Mouse (Mus musculus): ENCODE results near the gene Wfdc6b. TPM values are rescaled to one million over a fixed set of nuclear protein-coding genes. Genes with fewer than 3 reads are reported as not detected.
"Not testable (repeated sequence)": the region's sequence is repeated elsewhere in the genome, so short reads cannot be mapped to it uniquely, and the experiment has no call there.

Wfdc6b gene
- not detected in 2 replicates for polyA plus RNA-seq (2012; rRNA removed)

GRCm38 (mm10) chr2:164613471-164613870, at the start of gene Wfdc6b, which contains the start of gene Wfdc8:
Gene Wfdc6b, plus strand, starts transcription at chr2:164613522.
Gene Wfdc8, minus strand, starts transcription at chr2:164613626.
- not testable (repeated sequence) for H3K36me3 ChIP-seq (ENCODE audit: control insufficient read depth, insufficient read depth, low read length); H3K27me3 ChIP-seq (ENCODE audit: control insufficient read depth, insufficient read depth, low read length); H3K4me3 ChIP-seq (ENCODE audit: control insufficient read depth, insufficient read depth, low read length); H3K4me1 ChIP-seq (replicated peaks; ENCODE audit: control insufficient read depth, insufficient read depth, low read length); H3K27ac ChIP-seq (ENCODE audit: control insufficient read depth, insufficient read depth, low read length); DNase-seq
- WGBS: 72% methylated on average over 8 of the region's 8 CpGs

GRCm38 (mm10) chr2:164564346-164564745, 49.0 kb upstream of the Wfdc6b start:
- DNase-seq: no peak
- no peak overlapping the region for H3K4me3 ChIP-seq (ENCODE audit: control insufficient read depth, insufficient read depth, low read length)

GRCm38 (mm10) chr2:164566997-164567396, 46.3 kb upstream of the Wfdc6b start:
- H3K4me3 ChIP-seq (ENCODE audit: control insufficient read depth, insufficient read depth, low read length): no peak overlapping the region
- no peaks in the 10 kb centered on the region; the same call in 1 of the 2 replicates for H3K27me3 ChIP-seq (ENCODE audit: control insufficient read depth, insufficient read depth, low read length)
- H3K27ac ChIP-seq (ENCODE audit: control insufficient read depth, insufficient read depth, low read length): no peak overlapping the region
- peaks cover 6% of the 10 kb centered on the region for H3K4me1 ChIP-seq (replicated peaks; ENCODE audit: control insufficient read depth, insufficient read depth, low read length)
- no peak for TF ChIP-seq CTCF (IDR thresholded peaks at IDR 0.05; ENCODE audit: borderline replicate concordance, control insufficient read depth, extremely low read depth, insufficient read depth, low read length, poor library complexity)
- TF ChIP-seq POLR2A (IDR thresholded peaks at IDR 0.05; ENCODE audit: control insufficient read depth, extremely low read depth, insufficient read depth, low read length, poor library complexity): no peak
- no peak for DNase-seq
- 90% methylated on average over 2 of the region's 2 CpGs for WGBS
- no peaks in the 10 kb centered on the region for H3K36me3 ChIP-seq (ENCODE audit: control insufficient read depth, insufficient read depth, low read length)

More at GRCm38 (mm10) chr2:164564346-164564745, 49.0 kb upstream of the Wfdc6b start:
- Histone ChIP-seq H3K27ac (ENCODE audit: control insufficient read depth, insufficient read depth, low read length) (no peak overlapping the region), H3K27me3 (ENCODE audit: control insufficient read depth, insufficient read depth, low read length) (no peaks in the 10 kb centered on the region; the same call in 1 of the 2 replicates), H3K4me1 (replicated peaks; ENCODE audit: control insufficient read depth, insufficient read depth, low read length) (peaks cover 6% of the 10 kb centered on the region), H3K36me3 (ENCODE audit: control insufficient read depth, insufficient read depth, low read length) (no peaks in the 10 kb centered on the region)
- TF ChIP-seq POLR2A (IDR thresholded peaks at IDR 0.05; ENCODE audit: control insufficient read depth, extremely low read depth, insufficient read depth, low read length, poor library complexity) (no peak), CTCF (IDR thresholded peaks at IDR 0.05; ENCODE audit: borderline replicate concordance, control insufficient read depth, extremely low read depth, insufficient read depth, low read length, poor library complexity) (no peak)
- 73% methylated on average over 5 of the region's 5 CpGs for WGBS

- H3K27ac ChIP-seq (ENCODE audit: control insufficient read depth, insufficient read depth, low read length): no peak overlapping the region
- H3K27me3 ChIP-seq (ENCODE audit: control insufficient read depth, insufficient read depth, low read length): no peaks in the 10 kb centered on the region; the same call in 1 of the 2 replicates
- DNase-seq: no peak
- H3K4me1 ChIP-seq (replicated peaks; ENCODE audit: control insufficient read depth, insufficient read depth, low read length): peaks cover 6% of the 10 kb centered on the region
- no peaks in the 10 kb centered on the region for H3K36me3 ChIP-seq (ENCODE audit: control insufficient read depth, insufficient read depth, low read length)
- H3K4me3 ChIP-seq (ENCODE audit: control insufficient read depth, insufficient read depth, low read length): no peak overlapping the region
- WGBS: 88% methylated on average over 5 of the region's 5 CpGs
- no peak for TF ChIP-seq POLR2A (IDR thresholded peaks at IDR 0.05; ENCODE audit: control insufficient read depth, extremely low read depth, insufficient read depth, low read length, poor library complexity)
- no peak for TF ChIP-seq CTCF (IDR thresholded peaks at IDR 0.05; ENCODE audit: borderline replicate concordance, control insufficient read depth, extremely low read depth, insufficient read depth, low read length, poor library complexity)
Measured at GRCm38 (mm10) chr2:164567460-164567859, 45.9 kb upstream of the Wfdc6b start.

- DNase-seq; H3K36me3 ChIP-seq (ENCODE audit: control insufficient read depth, insufficient read depth, low read length); H3K27me3 ChIP-seq (ENCODE audit: control insufficient read depth, insufficient read depth, low read length); H3K4me3 ChIP-seq (ENCODE audit: control insufficient read depth, insufficient read depth, low read length); H3K27ac ChIP-seq (ENCODE audit: control insufficient read depth, insufficient read depth, low read length); H3K4me1 ChIP-seq (replicated peaks; ENCODE audit: control insufficient read depth, insufficient read depth, low read length): not testable (repeated sequence)
- 92% methylated on average over 6 of the region's 6 CpGs for WGBS
Measured at GRCm38 (mm10) chr2:164573359-164573758, 40.0 kb upstream of the Wfdc6b start, which contains the start of gene Spint3. Gene Spint3, minus strand, starts transcription at chr2:164573459.

GRCm38 (mm10) chr2:164585025-164585725, 28.1 kb upstream of the Wfdc6b start, which contains the start of gene Wfdc6a:
Gene Wfdc6a, minus strand, starts transcription at chr2:164585447.
- WGBS: 80% methylated on average over 13 of the region's 13 CpGs
- H3K27ac ChIP-seq (ENCODE audit: control insufficient read depth, insufficient read depth, low read length); H3K36me3 ChIP-seq (ENCODE audit: control insufficient read depth, insufficient read depth, low read length); DNase-seq; H3K4me3 ChIP-seq (ENCODE audit: control insufficient read depth, insufficient read depth, low read length); H3K27me3 ChIP-seq (ENCODE audit: control insufficient read depth, insufficient read depth, low read length); H3K4me1 ChIP-seq (replicated peaks; ENCODE audit: control insufficient read depth, insufficient read depth, low read length): not testable (repeated sequence)

GRCm38 (mm10) chr2:164592014-164592413, 21.3 kb upstream of the Wfdc6b start:
- TF ChIP-seq CTCF (IDR thresholded peaks at IDR 0.05; ENCODE audit: borderline replicate concordance, control insufficient read depth, extremely low read depth, insufficient read depth, low read length, poor library complexity): no peak
- TF ChIP-seq POLR2A (IDR thresholded peaks at IDR 0.05; ENCODE audit: control insufficient read depth, extremely low read depth, insufficient read depth, low read length, poor library complexity): no peak
- Histone ChIP-seq H3K36me3 (ENCODE audit: control insufficient read depth, insufficient read depth, low read length) (no peaks in the 10 kb centered on the region), H3K27me3 (ENCODE audit: control insufficient read depth, insufficient read depth, low read length) (no peaks in the 10 kb centered on the region), H3K27ac (ENCODE audit: control insufficient read depth, insufficient read depth, low read length) (no peak overlapping the region), H3K4me3 (ENCODE audit: control insufficient read depth, insufficient read depth, low read length) (no peak overlapping the region), H3K4me1 (replicated peaks; ENCODE audit: control insufficient read depth, insufficient read depth, low read length) (no peaks in the 10 kb centered on the region)
- 16% methylated on average over 4 of the region's 4 CpGs for WGBS
- no peak for DNase-seq

All from thymus, adult 2 months (tissue).